Mouse (Mus musculus): Measurements from ENCODE around the gene Kcnk12. TPM values are rescaled to one million over a fixed set of nuclear protein-coding genes. Genes with fewer than 3 reads are reported as not detected.

Gene Kcnk12
- polyA plus RNA-seq (2016; fragmentation: Nextera tagmentation; extraction: Ambion mirVana): 0.14 TPM in 1 of 2 replicates, not detected in the other

DNA sequence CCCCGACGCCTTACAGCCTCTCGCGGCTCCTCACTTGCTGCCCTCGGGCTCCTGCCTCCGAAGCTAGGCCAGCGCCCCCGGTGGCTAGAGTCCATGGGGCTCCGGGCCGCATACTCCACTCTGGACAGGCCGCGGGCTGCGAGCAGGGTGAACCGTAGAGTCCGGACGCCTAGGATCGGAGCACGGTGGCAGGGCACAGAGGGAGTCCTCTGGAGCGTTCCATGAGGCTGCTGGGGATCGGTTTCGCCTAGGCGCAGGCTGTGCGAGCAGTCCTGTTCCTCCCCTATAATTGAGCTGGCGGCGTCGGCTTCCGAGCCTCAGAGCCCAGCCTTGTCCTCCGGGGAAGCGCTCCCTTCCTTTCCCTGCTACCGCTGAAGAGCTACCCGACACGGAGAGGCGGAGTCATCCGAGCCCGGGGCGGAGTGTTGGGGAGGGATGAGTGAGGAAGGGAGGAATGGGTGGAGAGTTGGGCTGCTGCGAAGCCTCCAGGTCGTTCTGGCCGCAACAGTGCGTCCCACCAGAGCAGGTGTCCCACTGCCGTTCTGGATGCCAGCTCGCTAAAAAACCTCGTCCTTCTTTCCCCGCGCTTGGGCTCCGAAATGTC, at the start of gene Kcnk12:
Gene Kcnk12 (minus strand): TSS at position 307 of the 604 bp plus-strand sequence.
- Histone ChIP-seq H3K4me3 (replicated peaks) (peak within 1 kb of the TSS; percentile 46), H3K9me3 (no peaks in the 10 kb centered on the region), H3K4me1 (replicated peaks) (peaks cover 22% of the 10 kb centered on the region), H3K4me2 (peak within 1 kb of the TSS; percentile 89), H3K27ac (no peak within 1 kb of the TSS), H3K27me3 (peaks cover 87% of the 10 kb centered on the region), H3K36me3 (no peaks in the 10 kb centered on the region), H3K9ac (replicated peaks) (0 out of 2 replicates have a peak within 1 kb of the TSS, but pooled peaks have one; percentile 31)
- ATAC-seq (ENCODE audit: insufficient number of reproducible peaks, insufficient read depth, low FRiP score, low TSS enrichment, low read depth): peak; percentile 67; the same call in 1 of the 2 replicates
- WGBS: 2% methylated on average over 46 of the region's 46 CpGs

DNA sequence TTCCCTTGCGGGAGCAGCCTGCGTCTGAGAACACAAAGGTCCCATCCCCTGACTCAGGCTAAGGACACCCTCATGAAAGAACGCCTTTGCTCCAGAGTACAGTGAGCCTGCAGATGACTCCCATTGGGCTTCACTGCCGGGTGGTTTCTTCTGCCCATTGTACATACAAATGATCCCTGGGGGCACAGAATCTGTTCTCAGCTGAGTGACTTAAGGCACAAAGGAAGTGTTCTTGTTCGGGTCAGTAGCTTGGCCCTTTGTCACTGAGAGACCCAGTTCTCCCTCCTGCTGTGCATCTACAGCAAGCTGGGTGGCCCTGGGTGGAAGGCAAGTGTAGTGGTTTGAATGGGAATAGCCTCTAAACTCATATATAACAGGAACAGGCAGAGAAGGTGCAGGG, 44.4 kb upstream of the Kcnk12 start:
- Histone ChIP-seq H3K4me3 (replicated peaks) (no peak overlapping the region), H3K9ac (replicated peaks) (no peak overlapping the region), H3K4me2 (no peak overlapping the region), H3K9me3 (peaks cover 4% of the 10 kb centered on the region; the same call in 1 of the 2 replicates), H3K36me3 (no peaks in the 10 kb centered on the region), H3K27me3 (no peaks in the 10 kb centered on the region), H3K4me1 (replicated peaks) (no peaks in the 10 kb centered on the region), H3K27ac (no peak overlapping the region)
- no peak for ATAC-seq (ENCODE audit: insufficient number of reproducible peaks, insufficient read depth, low FRiP score, low TSS enrichment, low read depth)
- 94% methylated on average over 5 of the region's 5 CpGs for WGBS

DNA sequence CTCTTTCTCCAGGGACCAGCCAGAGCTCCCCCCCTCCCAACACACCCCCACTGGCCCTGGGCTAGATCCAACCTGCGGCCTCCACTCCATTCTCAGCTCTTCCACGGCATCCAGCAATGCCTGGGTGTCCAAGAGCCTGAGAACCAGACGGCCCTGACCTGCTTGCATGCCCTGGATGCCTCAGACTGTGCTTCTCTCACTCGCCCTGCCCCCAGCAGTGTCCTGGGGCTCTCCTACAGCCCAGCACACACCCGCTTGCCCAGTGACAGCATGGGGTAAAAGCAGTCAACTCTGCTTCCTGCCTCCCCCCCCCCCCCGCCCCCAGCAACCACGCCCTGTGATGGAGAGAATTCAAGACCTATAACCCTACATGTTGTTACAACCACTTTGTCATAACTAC, 42.3 kb upstream of the Kcnk12 start:
- Histone ChIP-seq H3K27ac (no peak overlapping the region), H3K4me1 (replicated peaks) (peaks cover 2% of the 10 kb centered on the region; the same call in 1 of the 2 replicates), H3K27me3 (no peaks in the 10 kb centered on the region), H3K36me3 (no peaks in the 10 kb centered on the region), H3K4me2 (no peak overlapping the region), H3K9me3 (peaks cover 4% of the 10 kb centered on the region; the same call in 1 of the 2 replicates), H3K4me3 (replicated peaks) (no peak overlapping the region), H3K9ac (replicated peaks) (no peak overlapping the region)
- WGBS: 65% methylated on average over 7 of the region's 7 CpGs
- ATAC-seq (ENCODE audit: insufficient number of reproducible peaks, insufficient read depth, low FRiP score, low TSS enrichment, low read depth): no peak

DNA sequence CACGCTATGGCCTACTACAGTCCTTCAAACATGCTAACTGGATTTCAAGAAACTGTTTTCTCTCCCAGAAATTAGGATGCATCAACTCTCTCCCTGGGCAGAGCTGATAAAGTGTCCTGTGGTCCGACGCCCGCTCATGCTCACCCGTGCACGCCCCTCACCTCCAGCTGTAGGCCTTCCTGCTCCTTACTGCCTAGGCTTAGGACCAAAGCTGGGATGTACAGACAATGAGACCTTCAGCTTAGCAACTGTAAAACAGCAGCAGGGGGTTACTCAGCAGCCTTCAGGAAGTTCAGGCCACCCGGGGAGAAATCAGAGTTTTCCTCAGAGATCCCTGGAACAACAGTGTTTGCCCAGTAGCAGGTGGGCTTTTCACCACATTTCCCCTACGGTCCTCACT, 37.1 kb upstream of the Kcnk12 start:
- no peaks in the 10 kb centered on the region for H3K9me3 ChIP-seq
- H3K27me3 ChIP-seq: no peaks in the 10 kb centered on the region
- ATAC-seq (ENCODE audit: insufficient number of reproducible peaks, insufficient read depth, low FRiP score, low TSS enrichment, low read depth): no peak
- H3K4me2 ChIP-seq: no peak overlapping the region
- H3K4me3 ChIP-seq (replicated peaks): no peak overlapping the region
- H3K9ac ChIP-seq (replicated peaks): no peak overlapping the region
- WGBS: 24% methylated on average over 8 of the region's 8 CpGs
- no peaks in the 10 kb centered on the region for H3K36me3 ChIP-seq
- H3K4me1 ChIP-seq (replicated peaks): peaks cover 5% of the 10 kb centered on the region; the same call in 1 of the 2 replicates
- no peak overlapping the region for H3K27ac ChIP-seq

DNA sequence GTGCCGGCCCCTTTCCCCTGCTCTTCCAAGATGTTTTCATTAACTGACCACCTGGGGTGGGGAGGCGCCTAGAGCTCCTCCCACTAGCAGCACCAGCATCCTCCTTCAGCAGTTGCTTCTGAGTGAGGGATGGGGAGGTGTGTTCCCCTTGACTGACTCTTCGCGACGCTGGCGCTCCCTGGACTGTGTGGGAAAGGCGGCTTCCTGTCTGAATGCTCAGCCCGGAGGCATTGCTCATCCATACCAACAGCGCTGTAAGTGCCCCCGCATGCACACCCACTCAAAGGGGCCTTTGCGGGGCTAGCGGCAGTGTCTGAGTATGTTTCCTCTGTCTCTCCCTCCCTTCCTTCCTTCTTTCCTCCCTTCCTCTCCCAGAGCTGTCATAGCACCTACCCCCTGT, 29.1 kb upstream of the Kcnk12 start:
- no peaks in the 10 kb centered on the region for H3K36me3 ChIP-seq
- no peak overlapping the region for H3K4me3 ChIP-seq (replicated peaks)
- peaks cover 11% of the 10 kb centered on the region; the same call in 1 of the 2 replicates for H3K4me1 ChIP-seq (replicated peaks)
- peak overlapping the region; percentile 38; the same call in 1 of the 2 replicates for H3K4me2 ChIP-seq
- no peak overlapping the region for H3K9ac ChIP-seq (replicated peaks)
- H3K9me3 ChIP-seq: no peaks in the 10 kb centered on the region
- 20% methylated on average over 12 of the region's 12 CpGs for WGBS
- ATAC-seq (ENCODE audit: insufficient number of reproducible peaks, insufficient read depth, low FRiP score, low TSS enrichment, low read depth): no peak
- H3K27me3 ChIP-seq: peaks cover 30% of the 10 kb centered on the region
- no peak overlapping the region for H3K27ac ChIP-seq

DNA sequence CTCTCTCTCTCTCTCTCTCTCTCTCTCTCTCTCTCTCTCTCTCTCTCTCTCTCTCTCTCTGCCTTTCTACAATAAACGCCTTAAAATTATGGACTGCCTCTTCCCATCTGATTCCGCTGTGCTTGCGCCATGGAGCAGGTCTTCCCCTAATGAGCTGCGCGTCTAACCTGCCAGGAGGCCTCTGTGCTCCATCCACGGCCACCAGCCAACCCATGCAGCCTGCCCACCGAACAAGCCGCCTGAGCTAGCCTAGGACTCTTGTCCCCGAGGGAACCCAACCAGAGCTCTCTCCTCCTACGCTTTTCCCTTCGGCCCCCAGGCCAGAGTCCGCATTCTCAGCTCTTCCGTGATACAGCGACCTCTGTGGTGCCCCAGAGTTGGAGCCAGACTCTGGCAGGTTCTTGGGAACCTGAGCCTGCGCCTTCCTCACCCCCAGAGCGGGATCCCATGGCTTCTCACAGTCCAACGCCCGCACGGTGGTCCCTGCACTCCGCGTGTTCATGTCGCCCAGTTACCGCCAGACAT, 28.3 kb upstream of the Kcnk12 start:
- no peak overlapping the region for H3K4me3 ChIP-seq (replicated peaks)
- no peak for ATAC-seq (ENCODE audit: insufficient number of reproducible peaks, insufficient read depth, low FRiP score, low TSS enrichment, low read depth)
- no peaks in the 10 kb centered on the region for H3K9me3 ChIP-seq
- peaks cover 30% of the 10 kb centered on the region for H3K27me3 ChIP-seq
- H3K36me3 ChIP-seq: no peaks in the 10 kb centered on the region
- H3K4me2 ChIP-seq: peak overlapping the region; percentile 38
- peaks cover 11% of the 10 kb centered on the region; the same call in 1 of the 2 replicates for H3K4me1 ChIP-seq (replicated peaks)
- no peak overlapping the region for H3K27ac ChIP-seq
- no peak overlapping the region for H3K9ac ChIP-seq (replicated peaks)
- WGBS: 29% methylated on average over 23 of the region's 23 CpGs

DNA sequence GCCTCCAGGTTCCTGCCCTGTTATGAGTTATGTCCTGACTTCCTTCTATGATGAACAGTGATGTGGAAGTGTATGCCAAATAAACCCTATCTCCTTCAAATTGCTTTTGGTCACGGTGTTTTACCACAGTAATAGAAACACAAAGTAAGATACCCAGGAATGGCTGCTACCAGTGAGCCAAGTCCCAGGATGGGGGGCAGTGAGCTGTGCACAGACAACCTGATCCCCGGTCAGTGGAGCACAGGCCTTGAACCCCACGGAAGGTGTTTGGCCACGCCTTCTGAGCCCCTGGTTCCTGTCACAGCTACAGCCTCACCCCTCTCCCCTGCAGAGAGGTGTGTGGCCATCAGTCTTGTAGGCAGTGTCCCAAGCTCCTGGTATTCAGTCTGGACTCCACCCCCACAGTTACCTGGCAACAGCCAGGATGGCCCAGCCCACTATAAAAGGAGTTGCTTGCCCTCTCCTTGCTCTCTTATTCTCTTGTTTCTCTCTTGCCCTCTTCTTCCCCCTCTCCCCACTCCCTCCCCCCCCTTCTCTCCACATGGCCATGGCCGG, 27.7 kb upstream of the Kcnk12 start:
- 31% methylated on average over 5 of the region's 5 CpGs for WGBS
- peaks cover 30% of the 10 kb centered on the region for H3K27me3 ChIP-seq
- H3K36me3 ChIP-seq: no peaks in the 10 kb centered on the region
- peaks cover 11% of the 10 kb centered on the region; the same call in 1 of the 2 replicates for H3K4me1 ChIP-seq (replicated peaks)
- no peak overlapping the region for H3K4me3 ChIP-seq (replicated peaks)
- no peaks in the 10 kb centered on the region for H3K9me3 ChIP-seq
- H3K9ac ChIP-seq (replicated peaks): no peak overlapping the region
- no peak for ATAC-seq (ENCODE audit: insufficient number of reproducible peaks, insufficient read depth, low FRiP score, low TSS enrichment, low read depth)
- H3K4me2 ChIP-seq: no peak overlapping the region
- H3K27ac ChIP-seq: no peak overlapping the region

DNA sequence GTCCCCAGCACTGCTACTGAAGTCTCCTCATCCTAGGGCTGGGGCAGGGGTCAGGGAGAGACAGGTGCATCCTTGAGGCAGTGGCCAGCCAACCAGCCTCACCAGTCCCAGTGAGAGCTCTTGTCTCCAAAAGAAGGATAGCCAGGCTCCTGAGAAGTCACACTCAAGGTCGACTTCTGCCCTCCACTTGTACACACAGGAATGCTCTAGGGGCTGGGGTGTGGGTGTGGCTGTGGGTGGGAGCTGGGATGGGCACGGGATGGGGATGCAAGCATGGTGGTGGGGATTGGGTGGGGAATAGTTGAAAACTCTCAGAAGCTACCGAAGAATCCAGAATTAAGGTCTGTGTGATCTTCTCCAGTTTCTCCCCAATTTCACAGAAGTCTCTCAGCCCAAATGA, 25.2 kb upstream of the Kcnk12 start:
- Histone ChIP-seq H3K27ac (no peak overlapping the region), H3K9ac (replicated peaks) (no peak overlapping the region), H3K4me3 (replicated peaks) (no peak overlapping the region), H3K4me2 (no peak overlapping the region), H3K27me3 (peaks cover 29% of the 10 kb centered on the region), H3K4me1 (replicated peaks) (peaks cover 11% of the 10 kb centered on the region; the same call in 1 of the 2 replicates), H3K36me3 (no peaks in the 10 kb centered on the region), H3K9me3 (peaks cover 8% of the 10 kb centered on the region)
- WGBS: 74% methylated on average over 3 of the region's 3 CpGs
- no peak for ATAC-seq (ENCODE audit: insufficient number of reproducible peaks, insufficient read depth, low FRiP score, low TSS enrichment, low read depth)

DNA sequence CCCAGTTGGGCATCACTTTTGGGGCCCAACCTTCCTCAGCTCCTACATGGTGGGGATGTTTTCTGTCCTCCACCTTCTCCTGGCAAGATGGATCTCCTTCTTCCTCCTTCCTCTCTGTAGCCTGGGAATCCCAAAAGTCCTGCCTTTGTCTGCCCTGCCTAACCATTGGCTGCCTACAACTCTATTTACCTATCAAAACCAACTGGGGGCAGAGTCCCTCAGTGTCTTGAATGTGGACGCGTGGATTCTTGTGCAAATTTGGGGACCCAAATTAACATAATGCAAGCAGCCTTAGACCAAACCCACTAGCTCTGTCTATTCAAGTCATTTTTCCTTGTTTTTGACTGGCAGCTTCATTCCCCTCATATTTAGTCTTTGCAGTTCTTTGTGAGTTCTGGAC, 11.8 kb upstream of the Kcnk12 start:
- no peak overlapping the region for H3K27ac ChIP-seq
- WGBS: 81% methylated on average over 2 of the region's 2 CpGs

DNA sequence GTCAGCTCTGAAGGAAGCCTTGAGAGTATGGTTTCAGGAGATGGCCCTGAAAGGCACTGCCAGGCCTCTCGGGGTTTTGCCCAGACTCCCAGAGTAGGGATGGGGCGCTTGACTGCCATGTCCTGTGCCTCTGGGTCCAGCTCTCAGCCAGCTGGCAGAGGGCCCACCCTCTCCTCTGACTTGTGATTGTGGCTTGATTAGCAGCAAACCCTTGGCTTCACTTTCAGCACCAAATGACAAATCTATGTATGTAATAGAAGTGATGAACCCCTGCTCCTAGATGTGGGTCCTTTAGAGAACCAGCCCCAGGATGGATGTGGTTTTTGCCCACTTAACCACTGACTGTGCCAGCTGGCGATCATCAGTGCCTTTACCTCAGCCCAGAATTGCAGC, 2.1 kb upstream of the Kcnk12 start:
- H3K36me3 ChIP-seq: no peaks in the 10 kb centered on the region
- no peak overlapping the region for H3K9ac ChIP-seq (replicated peaks)
- WGBS: 83% methylated on average over 3 of the region's 3 CpGs
- peaks cover 22% of the 10 kb centered on the region for H3K4me1 ChIP-seq (replicated peaks)
- H3K4me3 ChIP-seq (replicated peaks): no peak overlapping the region
- no peak overlapping the region for H3K27ac ChIP-seq
- peaks cover 66% of the 10 kb centered on the region for H3K27me3 ChIP-seq
- H3K4me2 ChIP-seq: no peak overlapping the region
- H3K9me3 ChIP-seq: no peaks in the 10 kb centered on the region
- no peak for ATAC-seq (ENCODE audit: insufficient number of reproducible peaks, insufficient read depth, low FRiP score, low TSS enrichment, low read depth)

More for the DNA sequence above, 11.8 kb upstream of the Kcnk12 start:
- H3K4me3 ChIP-seq (replicated peaks): no peak overlapping the region
- H3K27me3 ChIP-seq: no peaks in the 10 kb centered on the region
- no peaks in the 10 kb centered on the region for H3K9me3 ChIP-seq
- no peak for ATAC-seq (ENCODE audit: insufficient number of reproducible peaks, insufficient read depth, low FRiP score, low TSS enrichment, low read depth)
- H3K4me2 ChIP-seq: no peak overlapping the region
- no peaks in the 10 kb centered on the region for H3K4me1 ChIP-seq (replicated peaks)
- no peaks in the 10 kb centered on the region for H3K36me3 ChIP-seq
- H3K9ac ChIP-seq (replicated peaks): no peak overlapping the region

DNA sequence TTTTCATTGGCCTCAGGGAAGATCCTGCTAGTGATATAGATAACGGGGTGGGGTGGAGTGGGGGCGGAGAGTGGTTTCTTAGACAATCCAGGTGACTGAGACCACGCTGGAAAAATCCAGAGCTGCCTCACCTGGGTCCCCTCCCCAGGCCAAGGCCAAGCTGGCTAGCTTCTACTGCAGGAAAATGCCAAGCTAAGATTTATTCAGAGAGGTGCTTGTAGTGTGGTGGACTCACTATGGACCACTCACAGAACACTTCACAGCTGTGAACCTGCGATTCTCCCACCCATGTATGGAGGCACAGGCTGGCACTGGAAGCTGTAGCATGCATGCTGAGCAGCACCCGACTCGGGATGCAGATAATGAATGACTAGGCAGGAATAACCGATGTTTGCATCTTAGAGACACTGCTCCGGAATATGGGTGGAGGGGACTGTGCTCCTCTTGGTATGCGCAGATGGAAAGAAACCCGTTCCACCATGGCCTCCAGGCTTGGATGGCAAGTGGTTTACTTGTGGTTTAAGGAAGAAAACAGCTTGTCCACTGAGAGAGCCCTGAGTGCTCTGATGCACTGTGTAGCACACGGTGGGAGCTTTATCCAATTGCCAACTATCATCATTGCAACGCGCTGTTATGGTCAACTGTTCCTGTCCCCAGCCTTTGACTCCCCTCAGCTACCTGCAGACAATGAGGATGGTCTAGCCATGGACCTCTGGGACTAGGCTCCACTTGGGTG, 1.6 kb upstream of the Kcnk12 start:
- Histone ChIP-seq H3K27ac (no peak overlapping the region), H3K9ac (replicated peaks) (no peak overlapping the region), H3K4me3 (replicated peaks) (no peak overlapping the region), H3K4me1 (replicated peaks) (peaks cover 22% of the 10 kb centered on the region), H3K27me3 (peaks cover 72% of the 10 kb centered on the region), H3K9me3 (no peaks in the 10 kb centered on the region), H3K36me3 (no peaks in the 10 kb centered on the region), H3K4me2 (no peak overlapping the region)
- ATAC-seq (ENCODE audit: insufficient number of reproducible peaks, insufficient read depth, low FRiP score, low TSS enrichment, low read depth): no peak
- 63% methylated on average over 13 of the region's 13 CpGs for WGBS
